In genomic region chr1:161379685-161380424, GRCm38 (mm10) we compare ENCODE assay signal across 8 mouse cellular contexts. TPM values are rescaled to one million over a fixed set of nuclear protein-coding genes. Genes with fewer than 3 reads are reported as not detected.
A peak's percentile ranks its signal among the peaks of the same experiment; 100 is the strongest.
DNase-seq lines count a peak whose midpoint lies in the region.

No protein-coding gene starts in this region.

- peak; percentile 7 to 8 for DNase-seq in frontal cortex, postnatal 10 days (ENCODE audit: low spot score in 2 of 2)
- no peak for DNase-seq in frontal cortex, postnatal 14 days (ENCODE audit: low spot score in 2 of 2)
- peak; percentile 31 to 43 for DNase-seq in right cerebral cortex, postnatal 10 days (ENCODE audit: low spot score in 2 of 2)
- DNase-seq in right cerebral cortex, postnatal 14 days = no peak
- peak; percentile 24 to 53 for DNase-seq in layer of hippocampus, postnatal 10 days (ENCODE audit: low spot score in 2 of 2)
- DNase-seq in T-cell, adult 2 months (ENCODE audit: low spot score) = no peak
- DNase-seq in yolk sac, embryonic 10.5 days (ENCODE audit: low spot score) = no peak
- no peak for DNase-seq in urinary bladder, postnatal 36 days (ENCODE audit: low spot score in 2 of 2)

RNA-seq across cellular contexts. Expression of gene Tnfsf4, which starts 15.4 kb away (rescaled TPM):
- total RNA-seq in layer of hippocampus, postnatal 10 days (2021) = not detected

Comparison
In these comparisons a context has a peak if more than half of its experiments do, and no peak if none do; other contexts are left out.
1. DNase-seq: peak in frontal cortex, postnatal 10 days (2 of 2), right cerebral cortex, postnatal 10 days (2 of 2) and layer of hippocampus, postnatal 10 days (2 of 2); none in frontal cortex, postnatal 14 days (0 of 2), right cerebral cortex, postnatal 14 days (single experiment), T-cell, adult 2 months (single experiment), yolk sac, embryonic 10.5 days (single experiment) and urinary bladder, postnatal 36 days (0 of 2).